Comparison of ENCODE assay signal across 8 mouse cellular contexts in genomic region chr13:45827619-45828018, GRCm38 (mm10).
A peak's percentile ranks its signal among the peaks of the same experiment; 100 is the strongest.
DNase-seq lines count a peak whose midpoint lies in the region; ATAC-seq lines count a peak whose summit lies in the region.

No protein-coding gene starts in this region.

- 0 out of 2 replicates have a peak overlapping the region, but pooled peaks have one; percentile 15 for H3K27ac ChIP-seq in neural tube, embryonic 15.5 days (replicated peaks)
- no peak overlapping the region for H3K27ac ChIP-seq in kidney, embryonic 16.5 days (ENCODE audit: low read length)

- no peak overlapping the region for H3K4me2 ChIP-seq in neural tube, embryonic 15.5 days
- H3K4me2 ChIP-seq in kidney, embryonic 16.5 days (replicated peaks; ENCODE audit: low read depth, low read length), result no peak overlapping the region

- no peaks in the 10 kb centered on the region for H3K9me3 ChIP-seq in neural tube, embryonic 15.5 days (replicated peaks)
- peaks cover 5% of the 10 kb centered on the region; the same call in 1 of the 2 replicates for H3K9me3 ChIP-seq in kidney, embryonic 16.5 days (ENCODE audit: low read length)

- no peaks in the 10 kb centered on the region for H3K27me3 ChIP-seq in neural tube, embryonic 15.5 days (replicated peaks)
- H3K27me3 ChIP-seq in kidney, embryonic 16.5 days (ENCODE audit: insufficient read depth, low read length), result no peaks in the 10 kb centered on the region

- DNase-seq in adrenal gland, adult (ENCODE audit: inconsistent age in 2 of 2, low spot score in 1 of 2), result peak; percentile 68 to 81
- DNase-seq in adrenal gland, postnatal 4 days (ENCODE audit: low spot score in 2 of 2), result no peak
- DNase-seq in neural tube, embryonic 10.5 days (ENCODE audit: extremely low spot score, low spot score), result no peak
- peak; percentile 31 to 48 for DNase-seq in heart, adult 9 months (ENCODE audit: low spot score in 2 of 2)
- DNase-seq in right cerebral cortex, adult 2 months (ENCODE audit: low spot score in 2 of 2), result peak; percentile 69 to 77
- DNase-seq in embryo, embryonic 9.5 days (ENCODE audit: extremely low spot score), result no peak

- H3K9ac ChIP-seq in neural tube, embryonic 15.5 days (replicated peaks), result no peak overlapping the region
- H3K9ac ChIP-seq in kidney, embryonic 16.5 days (replicated peaks; ENCODE audit: low read length), result no peak overlapping the region

- H3K36me3 ChIP-seq in neural tube, embryonic 15.5 days, result no peaks in the 10 kb centered on the region
- H3K36me3 ChIP-seq in kidney, embryonic 16.5 days (ENCODE audit: insufficient read depth, low read length), result peaks cover 8% of the 10 kb centered on the region; the same call in 1 of the 2 replicates

- no peak for ATAC-seq in neural tube, embryonic 15.5 days (ENCODE audit: low FRiP score)
- no peak for ATAC-seq in kidney, embryonic 16.5 days (ENCODE audit: low FRiP score, low TSS enrichment)

- H3K4me1 ChIP-seq in neural tube, embryonic 15.5 days, result 0 out of 2 replicates have a peak, but pooled peaks cover 5% of the 10 kb centered on the region
- H3K4me1 ChIP-seq in kidney, embryonic 16.5 days (ENCODE audit: insufficient read depth, low read length), result 0 out of 2 replicates have a peak, but pooled peaks cover 5% of the 10 kb centered on the region

- H3K4me3 ChIP-seq in neural tube, embryonic 15.5 days (replicated peaks), result no peak overlapping the region
- no peak overlapping the region for H3K4me3 ChIP-seq in kidney, embryonic 16.5 days (ENCODE audit: low read length)

- 56% methylated on average over 4 of the region's 4 CpGs for WGBS in neural tube, embryonic 15.5 days
- WGBS in kidney, embryonic 16.5 days, result 73% methylated on average over 4 of the region's 4 CpGs

Comparison
In these comparisons a context has a peak if more than half of its experiments do, and no peak if none do; other contexts are left out.
1. DNase-seq: peak in adrenal gland, adult (2 of 2), heart, adult 9 months (2 of 2) and right cerebral cortex, adult 2 months (2 of 2); none in adrenal gland, postnatal 4 days (0 of 2), neural tube, embryonic 10.5 days (single experiment) and embryo, embryonic 9.5 days (single experiment).